Mouse (Mus musculus): Measurements from ENCODE around the gene Aph1c. TPM values are rescaled to one million over a fixed set of nuclear protein-coding genes. Genes with fewer than 3 reads are reported as not detected.

The Aph1c gene
- total and polyA plus RNA-seq, 3 experiments: 0.07 to 0.89 (median 0.10) TPM

GRCm38 (mm10) chr9:66801947-66802346 is 32.6 kb downstream of the Aph1c start:
- Histone ChIP-seq H3K27me3 (replicated peaks) (no peaks in the 10 kb centered on the region), H3K79me2 (replicated peaks; ENCODE audit: control insufficient read depth, extremely low read depth, insufficient read depth, poor library complexity, severe bottlenecking) (no peaks in the 10 kb centered on the region), H3K4me3 (replicated peaks in 1 of 3; ENCODE audit: low read depth in 2 of 3, low read length in 2 of 3, poor library complexity in 1 of 3) (no peak overlapping the region), H3K4me1 (ENCODE audit: control insufficient read depth in 1 of 2, insufficient read depth in 2 of 2) (no peaks in the 10 kb centered on the region), H3K4me2 (ENCODE audit: insufficient read depth, low read depth, poor library complexity, severe bottlenecking) (no peak overlapping the region), H3K9ac (ENCODE audit: insufficient read depth, low read depth) (no peak overlapping the region), H3K36me3 (replicated peaks in 1 of 2; ENCODE audit: control insufficient read depth in 1 of 2, insufficient read depth in 1 of 2, low read length in 1 of 2) (no peaks in the 10 kb centered on the region), H3K9me3 (replicated peaks; ENCODE audit: low read length) (no peaks in the 10 kb centered on the region), H3K27ac (ENCODE audit: insufficient read depth, low read depth) (no peak overlapping the region)
- in situ Hi-C loops (cut with MboI; ENCODE audit: low pct_ligation_motif_present, low pct_unique_long_range_greater_than_20kb, low sequenced_read_pairs) (no loop called here), dilution Hi-C loops (cut with MboI; ENCODE audit: extremely low pct_ligation_motif_present, extremely low pct_unique_long_range_greater_than_20kb, low sequenced_read_pairs) (no loop called here)
- no peak for TF ChIP-seq USF1 (IDR thresholded peaks at IDR 0.05; ENCODE audit: low read depth, low read length)
- no peak for TF ChIP-seq RCOR1 (conservative IDR thresholded peaks at IDR 0.05; ENCODE audit: low read depth, low read length)
- TF ChIP-seq JUND (conservative IDR thresholded peaks at IDR 0.05; ENCODE audit: low read depth, low read length): no peak
- TF ChIP-seq ZNF384 (IDR thresholded peaks at IDR 0.05; ENCODE audit: low read depth, low read length): no peak
- no peak for TF ChIP-seq MAFK (IDR thresholded peaks at IDR 0.05; ENCODE audit: insufficient replicate concordance, low read length)
- no peak for TF ChIP-seq IRF4 (IDR thresholded peaks at IDR 0.05; ENCODE audit: low read depth, low read length)
- no peak for TF ChIP-seq CHD2 (IDR thresholded peaks at IDR 0.05; ENCODE audit: low read length)
- no peak for TF ChIP-seq MYC (IDR thresholded peaks at IDR 0.05; ENCODE audit: low read depth, low read length)
- TF ChIP-seq SIN3A (IDR thresholded peaks at IDR 0.05; ENCODE audit: low read length): no peak
- no peak for TF ChIP-seq ELF1 (IDR thresholded peaks at IDR 0.05; ENCODE audit: low read depth, low read length)
- no peak for TF ChIP-seq TBP (conservative IDR thresholded peaks at IDR 0.05; ENCODE audit: low read depth, low read length)
- no peak for TF ChIP-seq TCF12 (IDR thresholded peaks at IDR 0.05; ENCODE audit: low read depth, low read length)
- no peak for TF ChIP-seq POLR2AphosphoS2 (IDR thresholded peaks at IDR 0.05; ENCODE audit: low read depth, low read length)
- no peak for TF ChIP-seq JUN (IDR thresholded peaks at IDR 0.05; ENCODE audit: insufficient read depth, low read depth, low read length)
- DNase-seq (ENCODE audit: extremely low read depth): no peak

GRCm38 (mm10) chr9:66796739-66797138 is 37.8 kb downstream of the Aph1c start, which contains the start of gene Gm10647:
Gene Gm10647, plus strand, starts transcription at chr9:66797039.
- DNase-seq (ENCODE audit: extremely low read depth): no peak
- Histone ChIP-seq H3K9ac (ENCODE audit: insufficient read depth, low read depth) (peak within 1 kb of the TSS; percentile 39; the same call in 1 of the 2 replicates), H3K36me3 (replicated peaks in 1 of 2; ENCODE audit: control insufficient read depth in 1 of 2, insufficient read depth in 1 of 2, low read length in 1 of 2) (no peaks in the 10 kb centered on the region), H3K9me3 (replicated peaks; ENCODE audit: low read length) (no peaks in the 10 kb centered on the region), H3K4me3 (replicated peaks in 1 of 3; ENCODE audit: low read depth in 2 of 3, low read length in 2 of 3, poor library complexity in 1 of 3) (peak within 1 kb of the TSS in 2 of 3 experiments; percentile 2 to 69), H3K79me2 (replicated peaks; ENCODE audit: control insufficient read depth, extremely low read depth, insufficient read depth, poor library complexity, severe bottlenecking) (no peaks in the 10 kb centered on the region), H3K4me1 (ENCODE audit: control insufficient read depth in 1 of 2, insufficient read depth in 2 of 2) (peaks cover 0 to 10% of the 10 kb centered on the region in 2 experiments; a peak in 2 of 4 replicates), H3K4me2 (ENCODE audit: insufficient read depth, low read depth, poor library complexity, severe bottlenecking) (peak within 1 kb of the TSS; percentile 35; the same call in 1 of the 2 replicates), H3K27me3 (replicated peaks) (peaks cover 6% of the 10 kb centered on the region), H3K27ac (ENCODE audit: insufficient read depth, low read depth) (no peak within 1 kb of the TSS)
- dilution Hi-C loops (cut with MboI; ENCODE audit: extremely low pct_ligation_motif_present, extremely low pct_unique_long_range_greater_than_20kb, low sequenced_read_pairs) (no loop called here), in situ Hi-C loops (cut with MboI; ENCODE audit: low pct_ligation_motif_present, low pct_unique_long_range_greater_than_20kb, low sequenced_read_pairs) (loop anchor here (25.0 kb wide), 2 partner anchors 284 to 659 kb away; partner anchors contain the start of genes Ciao2a, Fbxl22 and Snx1)
- TF ChIP-seq POLR2AphosphoS2 (IDR thresholded peaks at IDR 0.05; ENCODE audit: low read depth, low read length): no peak
- no peak for TF ChIP-seq MEF2A (IDR thresholded peaks at IDR 0.05; ENCODE audit: borderline replicate concordance, low read depth, low read length)
- TF ChIP-seq MYC (IDR thresholded peaks at IDR 0.05; ENCODE audit: low read depth, low read length): no peak
- TF ChIP-seq HCFC1 (IDR thresholded peaks at IDR 0.05; ENCODE audit: low read depth, low read length): no peak
- no peak for TF ChIP-seq NELFE (IDR thresholded peaks at IDR 0.05; ENCODE audit: low read depth, low read length)
- TF ChIP-seq IRF4 (IDR thresholded peaks at IDR 0.05; ENCODE audit: low read depth, low read length): no peak
- TF ChIP-seq GABPA (IDR thresholded peaks at IDR 0.05; ENCODE audit: insufficient replicate concordance, low read depth, low read length): no peak
- TF ChIP-seq ZMIZ1 (IDR thresholded peaks at IDR 0.05; ENCODE audit: low read depth, low read length): no peak
- TF ChIP-seq BHLHE40 (IDR thresholded peaks at IDR 0.05; ENCODE audit: low read depth, low read length): no peak

Data from CH12.LX (cell line).